Mouse (Mus musculus) cerebellum, adult 9-10 months (tissue): ENCODE results near the gene Rara.
A peak's percentile ranks its signal among the peaks of the same experiment; 100 is the strongest.
"Not testable (repeated sequence)": the region's sequence is repeated elsewhere in the genome, so short reads cannot be mapped to it uniquely, and the experiment has no call there.

Source experiments
- DNase-seq: peaks from one replicate; pipeline ENCODE4 v3.0.0; 2022

The Rara gene

DNA sequence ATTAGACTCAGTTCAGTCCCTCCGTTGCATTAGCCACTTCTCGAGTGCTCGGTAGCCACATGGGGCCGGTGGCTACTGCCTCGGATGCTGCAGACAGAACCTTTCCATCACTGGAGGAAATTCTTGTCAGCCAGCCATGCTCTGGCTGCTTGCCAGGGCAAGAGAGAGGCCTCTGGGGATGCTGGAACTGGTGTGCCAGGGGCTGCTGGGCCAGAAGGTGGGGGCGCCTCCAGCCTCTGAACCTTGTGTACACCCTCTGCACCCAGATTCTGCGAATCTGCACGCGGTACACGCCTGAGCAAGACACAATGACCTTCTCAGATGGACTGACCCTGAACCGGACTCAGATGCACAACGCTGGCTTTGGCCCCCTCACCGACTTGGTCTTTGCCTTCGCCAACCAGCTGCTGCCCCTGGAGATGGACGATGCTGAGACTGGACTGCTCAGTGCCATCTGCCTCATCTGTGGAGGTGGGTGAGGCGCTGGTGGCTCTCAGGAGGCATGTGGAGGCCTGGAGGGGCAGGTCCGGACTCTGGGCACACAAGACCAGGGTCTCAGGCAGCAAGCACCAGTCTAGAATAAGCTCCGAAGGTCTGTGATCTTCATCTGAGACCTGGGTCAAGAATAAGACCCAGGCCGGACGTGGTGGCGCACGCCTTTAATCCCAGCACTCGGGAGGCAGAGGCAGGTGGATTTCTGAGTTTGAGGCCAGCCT lies 43.9 kb downstream of the Rara start:
- DNase-seq = peak; percentile 73

DNA sequence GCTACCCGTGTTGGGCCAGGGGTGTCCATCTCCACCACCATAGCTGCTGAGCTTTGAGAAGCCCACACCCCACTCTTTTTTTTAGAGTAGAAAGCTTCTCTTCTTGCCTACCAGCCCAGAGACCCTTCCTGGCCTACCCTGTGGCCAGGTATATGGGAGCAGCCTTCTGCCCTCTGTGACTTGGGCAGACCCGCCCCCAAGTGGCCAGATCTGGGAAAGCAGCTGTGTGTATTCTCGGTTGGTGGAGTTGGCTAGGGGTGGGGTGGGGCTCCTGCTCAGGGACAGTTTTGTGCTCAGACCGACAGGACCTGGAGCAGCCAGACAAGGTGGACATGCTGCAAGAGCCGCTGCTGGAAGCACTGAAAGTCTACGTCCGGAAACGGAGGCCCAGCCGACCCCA lies 44.6 kb downstream of the Rara start:
- peak; percentile 91 for DNase-seq

DNA sequence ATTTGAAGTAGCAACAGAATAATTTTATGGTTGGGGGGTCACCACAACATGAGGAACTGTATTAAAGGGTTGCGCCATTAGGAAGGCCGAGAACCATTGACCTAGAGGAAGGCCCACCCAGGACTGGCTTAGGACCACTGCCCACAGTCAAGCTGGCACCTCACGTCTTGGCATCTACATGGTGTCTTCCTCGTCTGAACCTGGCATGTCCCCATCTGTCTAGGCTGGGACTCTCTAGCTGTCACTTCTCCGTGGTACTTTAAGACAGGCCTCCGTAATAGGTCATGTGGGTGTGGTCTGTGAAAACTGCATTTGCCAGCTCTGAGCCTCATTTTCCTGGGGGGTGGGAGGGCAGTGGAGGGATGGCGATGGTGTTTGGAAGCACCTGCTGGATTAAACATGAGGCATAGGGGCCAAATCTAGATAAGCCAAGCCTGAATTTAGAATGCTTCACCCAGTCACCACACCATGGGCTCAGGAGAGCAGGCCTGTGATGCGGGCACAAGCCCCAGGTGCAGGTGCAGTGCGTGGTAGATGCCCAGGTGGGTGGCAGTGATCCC lies 45.3 kb downstream of the Rara start:
- peak; percentile 39 for DNase-seq

DNA sequence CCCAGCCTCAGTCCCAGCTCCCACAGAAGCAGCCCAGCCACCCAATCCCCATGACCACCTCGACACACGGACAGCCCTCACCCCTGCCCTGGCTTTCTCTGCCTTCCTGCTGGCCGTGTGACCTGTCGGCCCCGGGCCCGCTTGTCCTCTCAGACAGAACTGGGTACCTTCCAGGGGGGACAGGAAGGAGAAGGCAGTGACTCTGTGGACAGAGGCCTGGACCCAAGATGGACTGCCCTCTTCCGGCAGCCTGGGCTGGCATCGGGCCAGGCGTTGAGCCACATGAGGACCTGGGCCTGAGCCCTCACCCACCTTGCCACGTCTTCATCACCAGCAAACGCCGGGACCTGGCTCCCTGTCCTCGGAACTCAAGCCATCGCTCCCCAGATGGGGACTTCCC lies 46.0 kb downstream of the Rara start:
- no peak for DNase-seq

DNA sequence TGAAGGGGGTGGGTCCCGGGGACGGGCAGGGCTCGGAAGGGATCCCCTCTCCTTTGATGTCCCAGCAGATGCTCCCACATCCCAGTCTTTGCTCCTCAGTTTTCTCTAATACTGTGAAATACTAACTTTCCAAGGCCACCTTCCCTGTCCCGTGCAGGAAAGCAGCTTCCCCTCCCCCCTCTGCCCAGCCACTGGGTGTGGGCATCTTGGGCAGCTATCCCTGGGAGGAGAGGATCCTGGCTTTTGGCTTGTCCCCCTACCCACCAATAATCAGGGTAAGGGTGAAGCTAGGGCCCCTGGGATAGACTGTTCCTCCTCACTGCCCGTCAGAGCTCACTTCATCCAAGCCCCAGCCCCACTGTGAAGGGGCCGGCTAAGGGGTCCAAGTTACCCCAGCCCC lies 46.6 kb downstream of the Rara start:
- DNase-seq = peak; percentile 29

DNA sequence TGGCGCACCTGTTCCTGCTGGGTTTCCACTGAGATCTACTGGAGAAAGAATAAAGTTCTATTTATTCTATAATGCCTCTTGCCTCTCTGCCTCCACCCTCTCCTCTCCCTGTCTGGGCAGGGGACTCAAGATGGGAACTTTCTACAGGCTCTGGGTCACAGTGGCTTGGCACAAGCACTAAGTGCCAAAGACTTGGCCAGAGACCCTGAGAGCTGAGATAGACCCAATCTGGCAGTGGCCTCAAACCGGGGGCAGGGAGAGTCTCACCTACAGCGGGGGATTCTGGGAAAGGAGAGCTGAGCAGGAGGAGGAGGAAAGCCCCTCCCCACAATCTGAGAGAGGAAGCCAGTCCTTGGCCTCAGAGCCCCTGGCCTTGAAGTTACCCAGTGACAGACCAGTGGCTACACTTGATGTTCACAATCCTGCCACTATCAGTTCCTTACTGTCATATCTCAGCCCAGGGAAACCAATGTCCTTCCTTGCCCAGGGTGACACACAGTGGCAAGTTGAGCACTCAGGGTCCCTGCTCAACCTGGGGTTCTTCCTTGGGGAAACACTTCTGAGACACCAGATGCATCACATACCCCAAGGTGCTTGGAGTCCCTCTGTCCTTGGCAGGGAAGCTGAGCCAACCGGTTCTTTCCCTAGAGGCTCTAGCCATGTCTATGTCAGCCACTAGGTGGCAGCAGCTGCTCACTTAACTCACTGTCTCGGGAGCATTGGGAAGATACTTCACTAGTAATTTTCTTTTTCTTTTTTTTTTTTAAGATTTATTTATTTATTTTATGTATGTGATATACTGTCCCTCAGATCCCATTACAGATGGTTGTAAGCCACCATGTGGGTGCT lies 47.5 kb downstream of the Rara start:
- peak; percentile 82 for DNase-seq

DNA sequence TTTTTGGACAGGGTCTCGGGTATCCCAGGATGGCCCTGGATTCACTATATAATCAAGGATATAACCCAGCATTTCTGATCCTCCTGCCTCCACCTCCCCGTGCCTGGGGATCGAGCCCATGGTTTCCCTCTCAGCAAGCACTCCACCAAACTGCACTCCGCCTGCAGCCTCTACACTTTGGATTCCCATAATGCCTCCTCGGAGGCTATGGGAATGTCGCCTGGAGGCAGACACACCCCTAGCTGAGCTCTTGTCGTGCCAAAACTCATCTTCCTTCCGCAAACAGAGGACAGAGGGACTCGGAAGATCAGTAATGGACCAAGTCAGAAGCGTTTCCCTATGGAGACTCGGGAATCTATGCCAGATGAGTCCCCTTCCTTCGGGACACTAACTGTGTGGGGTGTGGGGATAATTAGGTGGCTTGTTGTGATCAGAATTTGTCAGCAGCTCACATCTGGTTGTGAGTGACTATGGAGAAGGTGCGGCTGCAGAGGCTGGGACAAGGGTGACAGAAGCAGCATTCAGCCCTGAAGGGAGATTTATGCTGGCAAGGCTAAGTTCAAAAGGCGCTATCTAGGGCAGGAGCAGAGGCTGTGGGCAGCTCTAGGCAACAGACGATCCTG lies 51.0 kb downstream of the Rara start:
- no peak for DNase-seq

DNA sequence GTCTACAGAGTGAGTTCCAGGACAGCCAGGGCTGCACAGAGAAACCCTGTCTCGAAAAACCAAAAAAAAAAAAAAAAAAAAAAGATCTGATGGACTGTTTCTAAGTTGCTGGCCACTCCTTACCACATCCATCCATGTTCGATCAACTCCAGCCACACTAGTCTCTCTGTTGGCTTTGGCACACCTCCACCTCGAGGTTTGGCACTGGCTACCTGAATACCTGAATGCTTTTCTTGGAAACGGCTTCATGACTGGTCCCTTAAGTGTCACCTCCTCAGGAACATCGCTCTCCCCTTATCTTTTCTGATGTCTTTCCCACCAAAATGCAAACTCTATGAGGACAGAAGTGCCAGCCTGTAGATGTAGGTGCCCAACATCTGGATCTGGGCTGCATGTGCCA lies 51.7 kb downstream of the Rara start:
- peak; percentile 10 for DNase-seq

DNA sequence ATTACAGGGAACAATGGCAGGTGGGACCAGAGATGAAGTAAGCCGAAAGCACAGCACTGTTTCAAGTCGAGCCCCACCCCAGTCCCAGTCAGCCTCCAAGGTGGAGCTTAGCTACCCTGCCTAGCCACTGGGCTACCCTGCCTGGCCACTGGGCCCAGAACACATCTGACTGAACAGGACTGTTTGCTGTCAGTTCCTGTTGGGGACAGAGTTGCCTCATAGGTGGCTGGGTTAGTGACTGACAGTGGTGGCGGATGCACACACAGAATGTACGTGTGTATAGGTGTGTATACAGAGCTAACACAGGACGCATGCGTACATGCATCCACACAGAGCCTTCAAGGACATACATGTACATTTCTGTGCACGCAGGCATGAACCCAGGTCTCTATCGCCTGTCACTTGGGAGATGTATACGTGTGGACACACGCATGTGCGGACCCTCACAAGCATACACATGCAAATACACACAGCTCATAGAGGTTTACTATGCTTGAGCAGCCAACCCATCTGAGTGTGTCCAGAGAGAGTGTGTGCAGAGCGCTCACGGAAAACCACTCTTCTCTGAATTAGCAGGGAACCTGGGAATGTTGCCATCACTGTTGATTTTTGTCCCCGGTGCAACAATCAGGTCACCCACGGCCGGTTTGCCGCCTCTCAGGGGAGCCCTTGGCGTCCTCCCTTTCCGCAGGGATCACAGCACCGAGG lies 53.8 kb downstream of the Rara start:
- no peak for DNase-seq

DNA sequence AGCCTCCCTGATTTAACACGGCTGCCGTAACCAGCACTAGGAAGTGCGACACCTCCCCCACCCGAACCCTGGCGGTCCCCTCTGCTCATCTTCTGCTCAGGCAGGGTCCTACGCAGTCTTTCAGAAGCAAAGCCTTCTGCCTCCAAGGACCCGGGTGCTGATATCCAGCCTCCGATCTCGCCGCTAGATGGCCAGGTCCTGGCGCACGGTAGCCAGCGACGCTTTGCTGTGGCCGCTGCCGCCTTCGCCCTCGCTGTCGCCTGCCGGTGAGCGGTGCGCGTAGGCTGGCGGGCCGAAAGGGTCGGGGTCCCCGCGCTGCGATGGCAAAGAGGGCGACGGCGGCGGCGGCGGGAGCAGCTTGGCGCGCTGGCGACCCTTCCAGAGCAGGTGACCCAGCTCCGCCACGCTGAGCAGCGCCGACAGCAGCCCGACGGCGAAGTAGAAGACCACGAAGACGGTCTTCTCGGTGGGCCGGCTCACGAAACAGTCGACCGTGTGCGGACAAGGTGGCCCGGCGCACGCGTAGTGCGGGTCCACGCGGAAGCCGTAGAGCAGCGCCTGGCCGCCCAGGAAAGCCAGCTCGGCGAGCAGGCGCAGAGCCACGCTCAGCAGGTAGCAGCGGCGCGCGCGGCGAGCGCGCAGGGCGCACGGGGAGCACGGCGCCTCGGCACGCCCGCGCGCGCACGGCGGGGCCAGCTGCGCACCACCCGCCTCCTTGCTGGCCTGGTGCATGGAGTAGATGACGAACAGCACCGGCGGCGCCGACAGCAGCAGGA lies 54.6 kb downstream of the Rara start:
- DNase-seq = peak; percentile 72

DNA sequence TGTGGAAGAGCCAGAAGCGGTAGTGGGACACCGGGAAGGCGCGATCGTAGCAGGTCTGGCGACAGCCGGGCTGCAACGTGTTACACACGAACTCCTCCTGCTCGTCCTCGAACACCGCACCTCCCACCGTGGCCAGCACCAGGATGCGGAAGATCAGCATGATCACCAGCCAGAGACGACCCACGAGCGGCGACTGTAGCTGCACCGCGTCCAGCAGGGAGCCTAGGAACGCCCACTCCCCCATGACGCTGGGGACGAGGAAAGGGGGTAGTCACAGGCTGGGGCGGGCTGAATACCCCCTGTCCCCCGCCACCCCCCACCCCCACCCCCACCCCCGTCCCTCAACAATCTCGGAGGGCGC lies 55.1 kb downstream of the Rara start, which contains the start of gene Gjd3:
TSS of gene Gjd3 (minus strand) at position 244 of the 361 bp plus-strand sequence.
- no peak for DNase-seq

DNA sequence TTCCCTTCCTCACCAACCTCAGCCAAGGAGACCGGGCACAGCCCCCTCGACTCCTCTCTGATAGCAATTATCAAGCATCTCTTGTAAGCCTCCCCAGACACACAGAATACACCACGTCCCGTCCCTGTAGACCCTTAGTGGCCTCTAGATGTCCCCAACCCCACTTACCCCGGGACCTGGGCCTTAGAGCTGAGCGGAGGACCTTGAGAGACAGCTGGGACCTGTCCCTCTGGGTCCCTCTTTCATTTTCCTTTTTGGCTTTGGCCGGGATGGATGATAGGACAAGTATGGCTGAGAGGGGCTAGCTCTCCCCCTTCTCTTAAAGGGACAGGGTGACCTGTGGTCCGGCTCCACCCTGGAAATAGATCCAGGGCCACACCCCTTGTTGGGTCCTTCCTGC lies 55.9 kb downstream of the Rara start:
- DNase-seq = peak; percentile 18

DNA sequence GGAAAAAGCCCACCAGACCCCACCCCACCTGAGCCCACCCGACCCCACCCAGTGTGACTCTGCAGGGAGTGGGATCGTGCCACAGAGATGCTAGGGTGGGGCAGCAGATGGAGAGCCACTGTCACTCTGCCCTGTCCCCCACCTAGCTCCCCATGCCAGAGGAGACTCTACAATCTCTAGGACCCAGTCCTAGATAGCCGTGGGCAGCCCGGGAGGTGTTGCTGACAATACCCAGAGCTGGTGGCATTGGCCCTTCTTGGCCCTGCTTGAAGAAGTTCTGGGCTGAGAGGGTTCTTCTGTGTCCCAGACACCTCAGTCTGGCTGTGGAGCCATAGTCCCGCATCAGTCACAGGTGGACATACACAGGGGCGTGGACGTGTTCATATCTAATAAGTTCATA lies 57.9 kb downstream of the Rara start:
- no peak for DNase-seq

DNA sequence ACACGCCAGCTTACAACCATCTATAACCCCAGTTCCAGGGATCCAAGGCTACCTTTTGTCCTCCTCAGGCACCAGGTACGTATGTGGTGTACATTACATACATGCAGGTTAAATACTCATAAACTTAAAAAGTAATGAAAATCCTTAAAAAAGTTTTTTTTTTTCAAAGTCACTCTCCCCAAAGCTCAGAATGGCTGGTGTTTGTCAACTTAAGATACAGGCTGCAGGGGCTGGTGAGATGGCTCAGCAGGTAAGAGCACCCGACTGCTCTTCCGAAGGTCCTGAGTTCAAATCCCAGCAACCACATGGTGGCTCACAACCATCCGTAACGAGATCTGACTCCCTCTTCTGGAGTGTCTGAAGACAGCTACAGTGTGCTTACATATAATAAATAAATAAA lies 60.6 kb downstream of the Rara start:
- DNase-seq = not testable (repeated sequence)

DNA sequence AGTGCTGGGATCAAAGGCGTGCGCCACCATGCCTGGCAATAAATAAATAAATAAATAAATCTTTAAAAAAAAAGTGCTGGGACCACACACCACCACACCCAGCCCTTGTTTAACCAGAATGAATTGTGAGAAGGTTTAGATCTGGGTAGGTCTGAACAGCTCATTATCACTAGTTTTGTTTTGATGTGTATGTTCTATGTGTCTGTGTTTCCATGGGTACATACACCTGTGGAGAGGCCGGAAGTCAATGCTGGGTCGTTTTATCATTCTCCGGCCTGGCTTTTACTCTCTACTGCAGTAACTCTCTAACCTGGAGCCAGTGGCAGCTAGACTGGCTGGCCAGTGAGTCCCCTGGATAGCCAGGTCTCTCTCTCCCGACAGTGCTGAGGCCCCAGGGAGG lies 63.2 kb downstream of the Rara start:
- DNase-seq = no peak

DNA sequence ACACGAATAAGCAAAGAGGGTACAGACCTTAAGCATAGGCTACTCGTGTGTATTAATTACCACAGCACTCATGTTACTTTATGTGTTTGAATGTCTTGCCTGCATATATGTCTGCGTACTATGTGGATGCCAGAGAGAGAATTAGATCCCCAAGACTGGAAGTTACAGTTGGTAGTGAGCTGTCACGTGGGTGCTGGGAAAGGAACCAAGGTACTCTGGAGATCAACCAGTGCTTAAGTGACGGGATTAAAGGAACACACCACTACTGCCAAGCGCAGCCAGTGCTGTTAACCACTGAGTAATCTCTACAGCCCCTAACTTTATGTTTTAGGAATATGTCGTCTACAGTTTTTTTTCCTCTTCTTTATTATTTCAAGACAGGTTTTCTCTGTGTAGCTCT lies 68.4 kb downstream of the Rara start:
- DNase-seq = no peak

DNA sequence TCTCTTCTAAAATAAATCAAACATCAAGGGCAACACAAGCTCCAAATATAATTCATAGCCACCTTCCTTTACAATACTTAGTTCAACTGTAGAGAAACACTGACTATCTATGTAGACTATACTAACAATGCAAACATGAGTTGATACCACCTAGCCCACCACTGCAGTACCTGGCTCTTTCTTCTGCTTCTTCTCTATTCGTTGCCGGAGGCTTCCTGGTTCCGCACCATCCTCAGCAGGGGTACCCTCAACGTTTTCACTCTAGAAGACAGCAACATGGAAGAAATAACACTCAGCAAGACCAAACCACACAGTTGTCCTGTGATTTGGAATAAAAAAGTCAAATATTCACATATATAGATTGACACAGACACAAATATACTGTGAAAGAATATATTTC lies 70.0 kb downstream of the Rara start:
- DNase-seq = no peak

DNA sequence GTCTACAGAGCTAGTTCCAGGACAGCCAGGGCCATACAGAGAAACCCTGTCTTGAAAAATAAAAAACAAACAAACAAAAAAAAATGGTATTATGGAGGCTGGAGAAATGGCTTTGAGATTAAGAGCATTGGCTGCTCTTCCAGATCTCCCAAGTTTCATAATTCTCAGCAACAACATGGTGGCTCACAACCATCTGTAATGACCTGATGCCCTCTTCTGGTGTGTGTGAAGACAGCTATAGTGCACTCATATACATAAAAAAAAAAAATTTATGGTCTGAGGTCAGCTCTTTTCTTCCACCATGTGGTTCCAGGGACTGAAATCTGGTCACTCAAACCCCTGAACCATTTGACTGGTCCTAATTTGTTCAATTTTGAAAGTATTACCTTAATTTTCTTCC lies 71.2 kb downstream of the Rara start:
- DNase-seq = no peak

DNA sequence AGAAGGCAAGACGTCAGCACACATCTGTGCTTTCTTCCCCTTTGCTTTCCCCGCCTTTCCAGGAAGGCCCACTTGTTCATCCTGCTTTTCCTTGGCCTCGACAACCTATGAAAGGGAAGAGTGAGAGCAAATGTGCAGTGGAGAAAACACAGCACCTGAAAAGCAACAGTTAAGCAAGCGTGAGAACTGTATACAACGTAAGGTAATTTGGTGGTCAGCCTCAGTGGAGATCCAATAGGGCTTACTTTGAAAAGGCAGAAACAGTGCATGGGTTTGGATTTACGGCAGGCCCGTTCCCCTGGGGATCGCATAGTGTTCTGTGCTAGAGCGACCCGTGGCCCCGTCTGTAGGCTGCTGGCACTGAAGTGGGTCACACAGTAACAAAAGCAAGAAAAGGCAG lies 71.6 kb downstream of the Rara start:
- no peak for DNase-seq

DNA sequence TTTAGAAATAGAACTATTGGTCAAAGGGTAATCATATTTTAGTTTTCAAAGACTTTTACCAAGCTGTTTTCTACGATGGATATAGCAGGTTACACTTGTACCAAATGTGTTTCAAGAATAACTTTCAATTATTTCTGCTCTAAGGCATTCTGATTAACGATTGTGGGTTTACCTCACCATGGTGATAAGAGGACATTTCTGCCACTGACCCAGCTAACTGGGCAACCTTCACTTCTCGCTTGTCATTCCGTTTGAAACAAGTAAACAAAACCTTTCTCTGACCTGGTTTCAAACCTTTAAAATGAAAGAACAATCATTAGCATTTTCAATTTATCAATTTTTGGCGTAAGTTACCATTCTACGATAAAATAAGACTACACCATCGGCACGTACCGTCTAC lies 79.2 kb downstream of the Rara start:
- no peak for DNase-seq

DNA sequence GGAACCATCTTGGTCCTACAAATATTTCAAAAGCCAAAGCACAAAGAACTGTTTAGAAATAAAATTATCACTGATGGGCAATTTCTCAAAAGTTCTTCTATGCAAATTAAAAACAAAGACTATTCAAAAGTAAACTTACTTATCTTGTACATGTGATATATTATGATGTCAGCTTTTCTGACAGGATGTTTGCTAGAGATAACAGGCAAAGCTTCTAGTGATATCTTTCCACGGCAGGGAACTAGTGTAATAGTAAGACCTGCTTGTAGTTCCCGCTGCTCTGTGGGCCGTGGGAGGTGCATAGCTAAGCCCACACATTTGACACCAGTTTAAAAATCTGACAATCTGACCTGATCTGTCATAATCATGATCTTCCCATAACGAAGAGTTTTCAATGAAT lies 82.5 kb downstream of the Rara start:
- no peak for DNase-seq

DNA sequence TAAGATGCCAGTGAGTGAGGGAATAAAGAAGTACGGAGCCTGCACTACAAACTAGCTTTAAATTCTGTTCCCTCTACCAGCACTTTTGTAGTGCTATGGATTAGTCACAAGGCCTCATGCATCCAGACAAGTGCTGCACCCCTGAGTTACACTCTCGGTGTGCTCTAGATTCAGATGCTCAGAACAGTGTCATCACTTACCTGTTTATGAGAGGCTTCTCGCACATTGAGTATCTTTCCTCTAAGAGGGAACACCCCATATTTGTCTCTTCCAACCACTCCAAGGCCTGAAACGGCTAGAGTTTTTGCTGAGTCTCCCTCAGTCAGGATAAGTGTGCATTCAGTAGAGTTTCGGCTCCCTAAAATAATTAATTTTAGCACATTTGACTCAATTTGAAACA lies 83.1 kb downstream of the Rara start:
- no peak for DNase-seq
